Mouse (Mus musculus): ENCODE results near the gene Vtcn1. TPM values are rescaled to one million over a fixed set of nuclear protein-coding genes. Genes with fewer than 3 reads are reported as not detected.

The Vtcn1 gene
- polyA plus RNA-seq, 2 experiments = not detected

- Histone ChIP-seq H3K4me2 (ENCODE audit: low read depth) (no peak overlapping the region), H3K9ac (replicated peaks) (no peak overlapping the region), H3K4me1 (replicated peaks; ENCODE audit: control insufficient read depth in 2 of 2, insufficient read depth in 2 of 2, low read length in 1 of 2) (no peaks in the 10 kb centered on the region; a peak in 1 of 4 replicates), H3K9me3 (ENCODE audit: control insufficient read depth, low read length) (no peaks in the 10 kb centered on the region), H3K36me3 (replicated peaks; ENCODE audit: control insufficient read depth, insufficient read depth, low read depth) (no peaks in the 10 kb centered on the region), H3K27ac (no peak overlapping the region), H3K27me3 (ENCODE audit: control insufficient read depth, insufficient read depth, low read length) (no peaks in the 10 kb centered on the region), H3K4me3 (ENCODE audit: insufficient read depth in 1 of 2, low read depth in 2 of 2, low read length in 2 of 2) (no peak overlapping the region)
- 72% methylated on average over 1 of the region's 1 CpGs for WGBS (ENCODE audit: insufficient replicate concordance)
- ATAC-seq (ENCODE audit: insufficient read depth) = no peak
- TF ChIP-seq EP300 (IDR thresholded peaks at IDR 0.05; ENCODE audit: low read depth) (no peak), CTCF (IDR thresholded peaks at IDR 0.05; ENCODE audit: low read depth) (no peak)
- no peak for DNase-seq (ENCODE audit: low read depth in 3 of 3, low spot score in 3 of 3)
Measured at GRCm38 (mm10) chr3:100889234-100889633, 64.0 kb downstream of the Vtcn1 start.

GRCm38 (mm10) chr3:100890406-100890805 lies 65.1 kb downstream of the Vtcn1 start:
- H3K27ac ChIP-seq = no peak overlapping the region
- H3K9ac ChIP-seq (replicated peaks) = no peak overlapping the region
- H3K27me3 ChIP-seq (ENCODE audit: control insufficient read depth, insufficient read depth, low read length) = no peaks in the 10 kb centered on the region
- no peak for TF ChIP-seq EP300 (IDR thresholded peaks at IDR 0.05; ENCODE audit: low read depth)
- no peak overlapping the region for H3K4me2 ChIP-seq (ENCODE audit: low read depth)
- no peaks in the 10 kb centered on the region; a peak in 1 of 4 replicates for H3K4me1 ChIP-seq (replicated peaks; ENCODE audit: control insufficient read depth in 2 of 2, insufficient read depth in 2 of 2, low read length in 1 of 2)
- WGBS (ENCODE audit: insufficient replicate concordance) = 63% methylated on average over 3 of the region's 3 CpGs
- ATAC-seq (ENCODE audit: insufficient read depth) = no peak
- DNase-seq (ENCODE audit: low read depth in 3 of 3, low spot score in 3 of 3) = no peak
- H3K36me3 ChIP-seq (replicated peaks; ENCODE audit: control insufficient read depth, insufficient read depth, low read depth) = no peaks in the 10 kb centered on the region
- H3K4me3 ChIP-seq (ENCODE audit: insufficient read depth in 1 of 2, low read depth in 2 of 2, low read length in 2 of 2) = no peak overlapping the region
- H3K9me3 ChIP-seq (ENCODE audit: control insufficient read depth, low read length) = no peaks in the 10 kb centered on the region

- no peak overlapping the region for H3K4me2 ChIP-seq (ENCODE audit: low read depth)
- no peaks in the 10 kb centered on the region for H3K36me3 ChIP-seq (replicated peaks; ENCODE audit: control insufficient read depth, insufficient read depth, low read depth)
- H3K9ac ChIP-seq (replicated peaks) = no peak overlapping the region
- H3K27ac ChIP-seq = no peak overlapping the region
- no peak for DNase-seq (ENCODE audit: low read depth in 3 of 3, low spot score in 3 of 3)
- H3K9me3 ChIP-seq (ENCODE audit: control insufficient read depth, low read length) = no peaks in the 10 kb centered on the region
- no peak for ATAC-seq (ENCODE audit: insufficient read depth)
- TF ChIP-seq EP300 (IDR thresholded peaks at IDR 0.05; ENCODE audit: low read depth) (no peak), CTCF (IDR thresholded peaks at IDR 0.05; ENCODE audit: low read depth) (no peak)
- WGBS (ENCODE audit: insufficient replicate concordance) = 39% methylated on average over 11 of the region's 11 CpGs
- H3K4me3 ChIP-seq (ENCODE audit: insufficient read depth in 1 of 2, low read depth in 2 of 2, low read length in 2 of 2) = no peak overlapping the region
- H3K4me1 ChIP-seq (replicated peaks; ENCODE audit: control insufficient read depth in 2 of 2, insufficient read depth in 2 of 2, low read length in 1 of 2) = no peaks in the 10 kb centered on the region; a peak in 1 of 4 replicates
- H3K27me3 ChIP-seq (ENCODE audit: control insufficient read depth, insufficient read depth, low read length) = no peaks in the 10 kb centered on the region
Measured at GRCm38 (mm10) chr3:100892383-100893335, 67.4 kb downstream of the Vtcn1 start.

- H3K4me3 ChIP-seq (ENCODE audit: insufficient read depth in 1 of 2, low read depth in 2 of 2, low read length in 2 of 2) = no peak overlapping the region
- H3K9me3 ChIP-seq (ENCODE audit: control insufficient read depth, low read length) = no peaks in the 10 kb centered on the region
- TF ChIP-seq EP300 (IDR thresholded peaks at IDR 0.05; ENCODE audit: low read depth) (no peak), CTCF (IDR thresholded peaks at IDR 0.05; ENCODE audit: low read depth) (no peak)
- no peaks in the 10 kb centered on the region; a peak in 1 of 4 replicates for H3K4me1 ChIP-seq (replicated peaks; ENCODE audit: control insufficient read depth in 2 of 2, insufficient read depth in 2 of 2, low read length in 1 of 2)
- no peak overlapping the region for H3K4me2 ChIP-seq (ENCODE audit: low read depth)
- DNase-seq (ENCODE audit: low read depth in 3 of 3, low spot score in 3 of 3) (no peak), ATAC-seq (ENCODE audit: insufficient read depth) (no peak)
- H3K27ac ChIP-seq = no peak overlapping the region
- H3K9ac ChIP-seq (replicated peaks) = no peak overlapping the region
- H3K27me3 ChIP-seq (ENCODE audit: control insufficient read depth, insufficient read depth, low read length) = no peaks in the 10 kb centered on the region
- 61% methylated on average over 6 of the region's 6 CpGs for WGBS (ENCODE audit: insufficient replicate concordance)
- H3K36me3 ChIP-seq (replicated peaks; ENCODE audit: control insufficient read depth, insufficient read depth, low read depth) = no peaks in the 10 kb centered on the region
Measured at GRCm38 (mm10) chr3:100895500-100895899, 70.2 kb downstream of the Vtcn1 start.

- Histone ChIP-seq H3K27me3 (ENCODE audit: control insufficient read depth, insufficient read depth, low read length) (no peaks in the 10 kb centered on the region), H3K4me2 (ENCODE audit: low read depth) (no peak overlapping the region), H3K9me3 (ENCODE audit: control insufficient read depth, low read length) (no peaks in the 10 kb centered on the region), H3K9ac (replicated peaks) (no peak overlapping the region), H3K4me1 (replicated peaks; ENCODE audit: control insufficient read depth in 2 of 2, insufficient read depth in 2 of 2, low read length in 1 of 2) (no peaks in the 10 kb centered on the region), H3K36me3 (replicated peaks; ENCODE audit: control insufficient read depth, insufficient read depth, low read depth) (no peaks in the 10 kb centered on the region), H3K27ac (no peak overlapping the region), H3K4me3 (ENCODE audit: insufficient read depth in 1 of 2, low read depth in 2 of 2, low read length in 2 of 2) (no peak overlapping the region)
- no peak for TF ChIP-seq CTCF (IDR thresholded peaks at IDR 0.05; ENCODE audit: low read depth)
- TF ChIP-seq EP300 (IDR thresholded peaks at IDR 0.05; ENCODE audit: low read depth) = no peak
- WGBS (ENCODE audit: insufficient replicate concordance) = 7% methylated on average over 6 of the region's 6 CpGs
- DNase-seq (ENCODE audit: low read depth in 3 of 3, low spot score in 3 of 3) (no peak), ATAC-seq (ENCODE audit: insufficient read depth) (no peak)
Measured at GRCm38 (mm10) chr3:100906128-100906527, 80.9 kb downstream of the Vtcn1 start.
